Mouse (Mus musculus) olfactory bulb, adult 2 months (tissue): Measurements from ENCODE around the gene Fstl3. TPM values are rescaled to one million over a fixed set of nuclear protein-coding genes. Genes with fewer than 3 reads are reported as not detected.

Source experiments
- H3K27ac ChIP-seq: fragments of 200-500 bp; 2 replicates; pipeline ENCODE4 v1.5.1; 2012; ENCODE audit warnings: low read depth, low read length; ENCODE audit not compliant: insufficient read depth
- H3K4me1 ChIP-seq: fragments of 200-500 bp; 2 replicates; pipeline ENCODE4 v1.6.1; 2012; ENCODE audit warnings: low read length; ENCODE audit not compliant: control insufficient read depth, insufficient read depth
- H3K4me3 ChIP-seq: fragments of 200-500 bp; 2 replicates; pipeline ENCODE4 v1.5.1; 2012; ENCODE audit warnings: mild to moderate bottlenecking, low read depth, low read length, moderate library complexity; ENCODE audit not compliant: insufficient read depth
- CTCF ChIP-seq: fragments of 200-500 bp; IDR thresholded peaks from 2 replicates; pipeline ENCODE4 v1.5.1; 2012; ENCODE audit warnings: low read depth, mild to moderate bottlenecking, low read length, moderate library complexity; ENCODE audit not compliant: insufficient read depth
- POLR2A ChIP-seq: fragments of 200-500 bp; IDR thresholded peaks from 2 replicates; pipeline ENCODE4 v1.6.1; 2012; ENCODE audit warnings: mild to moderate bottlenecking, low read depth, low read length, moderate library complexity; ENCODE audit not compliant: insufficient read depth
- WGBS: fragments of 180-500 bp; shearing (Covaris S2); methylation state at CpG from one replicate; pipeline ENCODE4 v1.1.7; 2018; 5-methylcytosine and 5-hydroxymethylcytosine counted together
- polyA plus RNA-seq: library from polyadenylated mRNA; stranded (reverse); fragments of >200 nt; gene quantifications from 2 replicates; pipeline ENCODE4 v1.2.4, GENCODE M21; 2012; ENCODE audit warnings: low replicate concordance; ENCODE audit not compliant: missing spikeins, insufficient read depth, insufficient read length

Fstl3 gene
- polyA plus RNA-seq = not detected in 2 replicates

DNA sequence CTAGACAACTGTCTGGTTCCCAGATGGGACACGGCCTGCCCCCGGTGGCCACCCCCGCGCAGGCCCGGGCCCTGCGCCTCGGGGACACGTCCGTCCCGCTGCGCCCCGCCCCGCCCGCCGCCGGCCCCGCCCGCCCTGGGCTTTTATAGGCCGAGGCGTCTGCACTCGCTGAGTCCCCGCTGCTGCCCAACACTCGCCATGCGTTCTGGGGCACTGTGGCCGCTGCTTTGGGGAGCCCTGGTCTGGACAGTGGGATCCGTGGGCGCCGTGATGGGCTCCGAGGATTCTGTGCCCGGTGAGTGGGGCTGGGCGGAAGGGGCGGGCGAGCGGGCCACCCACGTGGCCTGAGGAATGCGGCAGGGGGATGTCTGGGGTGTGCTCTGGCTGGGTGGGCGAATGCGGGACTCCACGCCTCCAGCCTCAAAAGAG lies at the start of gene Fstl3:
Gene Fstl3 (plus strand): TSS at position 170 of the 429 bp plus-strand sequence.
- 10% methylated on average over 39 of the region's 39 CpGs for WGBS
- TF ChIP-seq CTCF (no peak), POLR2A (no peak)
- peaks cover 24% of the 10 kb centered on the region for H3K4me1 ChIP-seq
- H3K27ac ChIP-seq = no peak within 1 kb of the TSS
- H3K4me3 ChIP-seq = no peak within 1 kb of the TSS

DNA sequence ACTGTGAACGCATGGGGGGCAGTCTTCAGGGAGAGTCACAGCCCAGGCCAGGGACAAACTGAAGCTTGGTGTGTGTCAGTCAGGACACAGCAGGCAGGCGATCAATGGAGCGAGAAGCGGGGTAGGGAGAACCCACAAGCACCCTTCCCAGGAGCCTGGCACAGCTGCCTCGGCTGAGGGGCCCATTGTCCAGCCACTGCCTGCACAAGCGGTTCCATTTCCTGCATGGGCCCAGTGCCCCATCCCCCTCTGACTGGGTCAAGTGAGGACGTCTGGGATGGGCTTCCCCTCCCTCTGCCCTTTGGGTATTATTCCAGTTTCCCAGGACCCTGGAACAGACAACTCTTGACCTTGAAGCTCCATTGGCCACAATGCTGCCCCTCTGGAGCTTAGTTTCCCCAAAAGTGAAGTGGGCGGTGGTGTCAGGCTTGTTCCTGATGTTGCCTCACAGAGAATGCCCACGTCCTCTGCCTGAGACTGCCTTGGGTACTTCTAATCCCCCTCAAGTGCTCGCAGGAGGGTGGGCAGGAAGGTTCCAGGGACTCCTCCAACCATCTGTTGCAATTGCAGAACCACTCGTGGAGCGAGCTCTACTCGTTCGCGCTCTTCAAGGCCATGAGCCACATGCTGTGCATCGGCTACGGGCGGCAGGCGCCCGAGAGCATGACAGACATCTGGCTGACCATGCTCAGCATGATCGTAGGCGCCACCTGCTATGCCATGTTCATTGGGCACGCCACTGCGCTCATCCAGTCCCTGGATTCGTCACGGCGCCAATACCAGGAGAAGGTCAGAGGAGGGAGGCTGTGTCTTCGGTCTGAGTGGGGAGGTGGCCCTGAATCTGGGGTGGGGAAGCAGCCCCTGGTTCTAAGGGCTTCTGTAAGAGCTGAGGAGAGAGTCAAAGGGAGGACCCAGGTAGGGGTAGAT lies 48.5 kb upstream of the Fstl3 start:
- H3K27ac ChIP-seq = peak overlapping the region; percentile 27; the same call in 1 of the 2 replicates

DNA sequence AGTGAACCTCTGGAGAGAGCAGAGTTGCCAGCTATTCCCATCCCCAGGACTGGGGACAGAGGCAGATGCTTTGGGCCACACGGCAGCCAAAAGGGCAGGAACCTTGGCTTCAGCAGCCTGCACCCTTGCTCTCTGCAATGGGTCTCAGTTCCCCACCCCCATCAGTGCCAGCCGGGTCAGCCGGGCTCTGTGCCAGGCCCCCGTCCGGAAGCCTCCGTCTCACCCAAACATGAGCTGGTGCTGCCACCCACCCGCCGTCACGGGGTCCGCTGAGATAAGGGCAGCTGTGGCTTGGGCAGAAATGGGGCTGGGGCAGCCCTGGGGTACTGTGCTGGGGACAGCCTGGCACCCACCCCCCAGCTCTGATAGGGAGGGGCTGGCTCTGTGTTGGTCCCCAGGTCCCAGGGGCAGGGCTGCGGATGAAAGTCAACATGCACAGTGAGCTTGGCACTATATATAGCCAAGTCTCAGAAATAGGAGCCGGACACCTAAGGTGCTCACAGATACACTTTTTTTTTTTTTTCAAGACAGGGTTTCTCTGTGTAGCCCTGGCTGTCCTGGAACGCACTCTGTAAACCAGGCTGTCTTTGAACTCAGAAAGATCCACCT lies 47.6 kb upstream of the Fstl3 start:
- H3K27ac ChIP-seq = peak overlapping the region; percentile 4; the same call in 1 of the 2 replicates
- peaks cover 23% of the 10 kb centered on the region for H3K4me1 ChIP-seq
- TF ChIP-seq POLR2A (no peak), CTCF (no peak)
- WGBS = 26% methylated on average over 13 of the region's 13 CpGs
- no peak overlapping the region for H3K4me3 ChIP-seq

More for the DNA sequence above, 48.5 kb upstream of the Fstl3 start:
- 61% methylated on average over 28 of the region's 28 CpGs for WGBS
- H3K4me1 ChIP-seq = peaks cover 31% of the 10 kb centered on the region
- no peak overlapping the region for H3K4me3 ChIP-seq
- no peak for TF ChIP-seq CTCF
- no peak for TF ChIP-seq POLR2A

DNA sequence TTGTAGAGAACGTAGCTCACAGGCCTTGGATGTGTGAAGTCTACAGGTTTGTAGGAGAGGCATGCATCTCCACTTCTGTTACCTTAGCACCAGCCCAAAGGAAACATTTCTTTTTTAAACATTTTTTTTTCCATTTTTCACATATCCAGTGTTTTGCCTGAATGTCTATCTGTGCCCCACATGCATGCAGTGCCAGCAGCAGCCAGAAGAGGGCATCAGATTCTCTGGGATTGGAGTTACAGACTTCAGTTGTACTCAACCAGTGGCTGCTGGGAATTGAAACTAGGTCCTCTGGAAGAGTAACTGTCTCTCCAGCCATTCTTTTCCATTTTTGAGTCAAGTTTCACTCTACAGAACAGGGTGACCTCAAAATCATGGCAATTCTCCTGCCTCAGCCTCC lies 44.6 kb upstream of the Fstl3 start:
- Histone ChIP-seq H3K4me3 (no peak overlapping the region), H3K4me1 (peaks cover 16% of the 10 kb centered on the region), H3K27ac (no peak overlapping the region)
- no peak for TF ChIP-seq POLR2A
- TF ChIP-seq CTCF = no peak
- 95% methylated on average over 1 of the region's 1 CpGs for WGBS

DNA sequence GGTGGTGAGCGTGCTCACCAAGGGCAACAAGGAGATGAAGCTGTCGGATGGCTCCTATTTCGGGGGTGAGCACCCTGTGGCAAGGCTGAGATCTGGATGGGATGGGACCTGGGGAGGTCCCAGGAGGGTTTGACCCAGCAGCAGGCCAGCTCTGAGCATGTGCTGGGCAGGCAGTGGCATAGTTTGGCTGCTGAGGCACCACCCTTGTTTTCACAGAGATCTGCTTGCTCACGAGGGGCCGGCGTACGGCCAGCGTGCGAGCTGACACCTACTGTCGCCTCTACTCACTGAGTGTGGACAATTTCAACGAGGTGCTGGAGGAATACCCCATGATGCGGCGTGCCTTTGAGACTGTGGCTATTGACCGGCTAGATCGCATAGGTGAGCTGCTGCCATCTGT lies 43.2 kb upstream of the Fstl3 start:
- H3K4me3 ChIP-seq = no peak overlapping the region
- H3K27ac ChIP-seq = no peak overlapping the region
- no peak for TF ChIP-seq POLR2A
- TF ChIP-seq CTCF = no peak
- peaks cover 8% of the 10 kb centered on the region for H3K4me1 ChIP-seq
- 95% methylated on average over 15 of the region's 15 CpGs for WGBS

DNA sequence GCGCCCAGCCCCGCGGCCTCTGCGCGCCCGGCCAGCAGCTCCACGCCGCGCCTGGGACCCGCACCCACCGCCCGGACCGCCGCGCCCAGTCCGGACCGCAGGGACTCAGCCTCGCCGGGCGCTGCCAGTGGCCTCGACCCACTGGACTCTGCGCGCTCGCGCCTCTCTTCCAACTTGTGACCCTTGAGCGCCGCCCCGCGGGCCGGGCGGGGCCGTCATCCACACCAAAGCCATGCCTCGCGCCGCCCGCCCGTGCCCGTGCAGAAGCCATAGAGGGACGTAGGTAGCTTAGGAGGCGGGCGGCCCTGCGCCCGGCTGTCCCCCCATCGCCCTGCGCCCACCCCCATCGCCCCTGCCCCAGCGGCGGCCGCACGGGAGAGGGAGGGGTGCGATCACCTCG lies 41.7 kb upstream of the Fstl3 start:
- TF ChIP-seq POLR2A (no peak), CTCF (no peak)
- Histone ChIP-seq H3K4me3 (no peak overlapping the region), H3K4me1 (no peaks in the 10 kb centered on the region), H3K27ac (no peak overlapping the region)
- whole genome bisulfite sequencing = 57% methylated on average over 51 of the region's 52 CpGs

DNA sequence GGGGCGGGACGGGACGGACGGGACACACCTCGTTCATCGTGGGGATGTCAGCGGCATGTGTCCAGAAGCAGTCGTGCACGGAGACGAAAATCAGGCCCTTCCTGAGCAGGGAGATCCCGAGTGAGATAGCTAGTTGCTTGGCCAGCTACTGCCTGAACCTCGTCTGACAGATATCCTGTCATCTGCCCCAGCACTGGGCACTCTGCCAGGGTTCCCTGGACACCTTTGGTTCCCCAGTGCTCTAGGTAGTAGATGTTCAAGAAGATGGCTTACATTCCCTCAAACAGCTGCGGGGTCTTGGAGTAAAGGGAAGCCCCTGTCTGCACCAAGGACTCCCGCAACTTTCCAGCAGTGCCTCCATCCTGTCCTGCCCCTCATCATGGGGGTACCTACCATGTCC lies 40.4 kb upstream of the Fstl3 start:
- TF ChIP-seq CTCF (no peak), POLR2A (no peak)
- H3K4me3 ChIP-seq = no peak overlapping the region
- H3K27ac ChIP-seq = no peak overlapping the region
- no peaks in the 10 kb centered on the region for H3K4me1 ChIP-seq
- 86% methylated on average over 14 of the region's 14 CpGs for WGBS

DNA sequence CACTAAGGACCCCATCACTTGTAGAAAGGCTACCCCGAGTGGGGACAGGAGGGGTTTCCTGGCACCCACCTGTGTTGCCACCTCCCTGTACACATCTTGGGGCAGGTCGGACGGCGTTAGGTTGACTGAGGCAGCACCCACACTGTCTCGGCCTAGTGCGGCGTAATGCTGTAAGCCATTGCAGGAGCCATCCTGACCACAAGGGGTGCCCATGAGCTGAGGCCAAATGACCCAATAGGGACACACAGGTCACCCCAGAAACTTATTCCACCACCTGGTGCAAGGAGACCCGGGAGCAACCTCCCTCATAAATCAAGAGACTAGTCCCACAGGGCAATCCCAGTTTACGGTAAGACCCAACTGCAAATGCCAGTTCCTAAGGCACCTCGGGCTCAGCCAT lies 38.8 kb upstream of the Fstl3 start:
- Histone ChIP-seq H3K4me3 (no peak overlapping the region), H3K4me1 (no peaks in the 10 kb centered on the region), H3K27ac (no peak overlapping the region)
- TF ChIP-seq POLR2A (no peak), CTCF (peak; percentile 35; the same call in 1 of the 2 replicates)
- WGBS = 86% methylated on average over 10 of the region's 10 CpGs

DNA sequence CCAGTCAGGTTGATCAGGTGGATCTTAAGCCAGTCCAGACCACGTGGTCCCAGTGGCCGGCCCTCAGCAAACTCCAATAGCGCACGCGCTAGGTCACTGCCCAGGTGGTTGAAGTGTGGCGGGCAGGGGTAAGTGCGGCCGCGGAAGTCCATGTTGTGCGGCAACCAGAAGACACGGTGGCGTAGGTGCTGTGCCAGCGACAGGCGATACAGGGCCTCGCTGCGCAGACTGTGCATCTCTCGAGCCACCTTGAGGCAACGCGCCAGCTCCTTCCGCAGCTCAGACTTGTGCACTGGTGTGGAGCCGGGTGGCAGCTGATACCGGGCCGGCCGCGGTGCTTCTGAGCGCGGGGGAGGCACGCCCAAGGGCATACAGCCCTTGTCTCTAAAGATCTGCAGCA lies 37.8 kb upstream of the Fstl3 start:
- 96% methylated on average over 28 of the region's 28 CpGs for WGBS
- Histone ChIP-seq H3K4me1 (no peaks in the 10 kb centered on the region), H3K27ac (no peak overlapping the region), H3K4me3 (no peak overlapping the region)
- no peak for TF ChIP-seq CTCF
- TF ChIP-seq POLR2A = no peak
